Mouse (Mus musculus): ENCODE data around the gene Vmn2r95. TPM values are rescaled to one million over a fixed set of nuclear protein-coding genes. Genes with fewer than 3 reads are reported as not detected.
"Not testable (repeated sequence)": the region's sequence is repeated elsewhere in the genome, so short reads cannot be mapped to it uniquely, and the experiment has no call there.

The Vmn2r95 gene
- not detected in 2 replicates for polyA plus RNA-seq (2012; rRNA removed)

GRCm38 (mm10) chr17:18423778-18424177 lies at the start of gene Vmn2r95:
Vmn2r95 (plus strand) TSS chr17:18424078.
- no peak for DNase-seq (ENCODE audit: low read depth)
- TF ChIP-seq CTCF (IDR thresholded peaks at IDR 0.05; ENCODE audit: borderline replicate concordance, extremely low read depth, insufficient read depth, insufficient read length) (no peak), POLR2A (IDR thresholded peaks at IDR 0.05; ENCODE audit: borderline replicate concordance, extremely low read depth, insufficient read depth, insufficient read length, poor library complexity, severe bottlenecking) (no peak)

- DNase-seq (ENCODE audit: low read depth) = no peak
- TF ChIP-seq POLR2A (IDR thresholded peaks at IDR 0.05; ENCODE audit: borderline replicate concordance, extremely low read depth, insufficient read depth, insufficient read length, poor library complexity, severe bottlenecking) (no peak), CTCF (IDR thresholded peaks at IDR 0.05; ENCODE audit: borderline replicate concordance, extremely low read depth, insufficient read depth, insufficient read length) (no peak)
These were observed 31.8 kb downstream of the Vmn2r95 start for GRCm38 (mm10) chr17:18455619-18456140.

- DNase-seq (ENCODE audit: low read depth) = not testable (repeated sequence)
These were observed 34.3 kb downstream of the Vmn2r95 start for GRCm38 (mm10) chr17:18458126-18458634.

- no peak for TF ChIP-seq POLR2A (IDR thresholded peaks at IDR 0.05; ENCODE audit: borderline replicate concordance, extremely low read depth, insufficient read depth, insufficient read length, poor library complexity, severe bottlenecking)
- TF ChIP-seq CTCF (IDR thresholded peaks at IDR 0.05; ENCODE audit: borderline replicate concordance, extremely low read depth, insufficient read depth, insufficient read length) = no peak
- DNase-seq (ENCODE audit: low read depth) = no peak
These were observed 38.8 kb downstream of the Vmn2r95 start for GRCm38 (mm10) chr17:18462695-18463094.

- DNase-seq (ENCODE audit: low read depth) = no peak
- TF ChIP-seq CTCF (IDR thresholded peaks at IDR 0.05; ENCODE audit: borderline replicate concordance, extremely low read depth, insufficient read depth, insufficient read length) (no peak), POLR2A (IDR thresholded peaks at IDR 0.05; ENCODE audit: borderline replicate concordance, extremely low read depth, insufficient read depth, insufficient read length, poor library complexity, severe bottlenecking) (no peak)
These were observed 56.0 kb downstream of the Vmn2r95 start for GRCm38 (mm10) chr17:18479885-18480284.

Other genes with a start within 250 kb of the Vmn2r95 start
- gene Vmn2r94, start 146.3 kb upstream of the Vmn2r95 start, polyA plus RNA-seq (2012; rRNA removed) = not detected in 2 replicates
- not detected in 2 replicates for gene Vmn2r93, start 126.0 kb upstream of the Vmn2r95 start, polyA plus RNA-seq (2012; rRNA removed)
- gene Vmn2r96, start 149.1 kb downstream of the Vmn2r95 start, polyA plus RNA-seq (2012; rRNA removed) = not detected in 2 replicates

All from brain, embryonic 14.5 days (tissue).